Mouse (Mus musculus) C2C12 (cell line): ENCODE results near the gene Cep170b.

Source experiments
- CEBPB ChIP-seq: IDR thresholded peaks from one replicate; pipeline ENCODE4 v1.6.1; 2011; ENCODE audit warnings: low read depth, mild to moderate bottlenecking, control low read depth, moderate library complexity
- CTCF ChIP-seq: IDR thresholded peaks from one replicate; pipeline ENCODE4 v1.5.1; 2011; ENCODE audit not compliant: control insufficient read depth, insufficient read depth, insufficient read length
- FOSL1 ChIP-seq: IDR thresholded peaks from one replicate; pipeline ENCODE4 v1.8.0; 2011; ENCODE audit warnings: mild to moderate bottlenecking, low read length; ENCODE audit not compliant: poor library complexity, insufficient read depth, severe bottlenecking
- MAX ChIP-seq: IDR thresholded peaks from one replicate; pipeline ENCODE4 v1.6.1; 2011; ENCODE audit warnings: mild to moderate bottlenecking, control low read depth
- MYOD1 ChIP-seq: IDR thresholded peaks from one replicate; pipeline ENCODE4 v1.6.1; 2011; ENCODE audit warnings: low read depth; ENCODE audit not compliant: control insufficient read depth, insufficient read length
- MYOG ChIP-seq: IDR thresholded peaks from one replicate; pipeline ENCODE4 v1.6.1; 2011; ENCODE audit not compliant: control insufficient read depth, insufficient read length; ENCODE audit errors: extremely low read depth
- USF1 ChIP-seq: IDR thresholded peaks from one replicate; pipeline ENCODE4 v1.6.1; 2011; ENCODE audit warnings: low read depth, mild to moderate bottlenecking, control low read depth, moderate library complexity

GRCm38 (mm10) chr12:112700522-112700921 lies 19.7 kb upstream of the Cep170b start:
- no peak for TF ChIP-seq CTCF
- no peak for TF ChIP-seq USF1
- no peak for TF ChIP-seq CEBPB
- no peak for TF ChIP-seq MAX
- TF ChIP-seq MYOG: no peak
- TF ChIP-seq FOSL1: no peak
- no peak for TF ChIP-seq MYOD1
